ENCODE assay signal across 33 mouse cellular contexts in genomic region chr14:57686647-57687046, GRCm38 (mm10). TPM values are rescaled to one million over a fixed set of nuclear protein-coding genes. Genes with fewer than 3 reads are reported as not detected.
"Had no signal": no experiment of that assay in that cellular context is flagged by ENCODE, and none has a peak within 500 bp of the region (broad histone marks: within the 10 kb centered on the region; RNA-seq: fewer than 3 reads in every experiment).

No protein-coding gene starts in this region.

- H3K4me1 ChIP-seq: heart, embryonic 12.5 days; hindbrain, embryonic 10.5 days; hindbrain, embryonic 12.5 days; limb, embryonic 13.5 days; limb, embryonic 15.5 days had no signal

- ATAC-seq: hindbrain, embryonic 16.5 days; inflammation-experienced regulatory T-cells, adult 6 months; intestine, embryonic 16.5 days; liver, embryonic 12.5 days had no signal

- H3K9me3 ChIP-seq: heart, embryonic 12.5 days; hindbrain, embryonic 10.5 days; hindbrain, embryonic 12.5 days; limb, embryonic 13.5 days; limb, embryonic 15.5 days; liver, embryonic 12.5 days had no signal

- DNase-seq: gastrocnemius, adult 2 months; gastrocnemius, postnatal 10 days; gastrocnemius, postnatal 25 days; heart, adult 18-20 months; heart, postnatal 10 days; heart, postnatal 4 days; kidney, adult 18-20 months; kidney, adult 8-10 months; kidney, postnatal 10 days; kidney, postnatal 25 days; kidney, postnatal 4 days; layer of hippocampus, postnatal 36 days; left cerebral cortex, postnatal 4 days had no signal

- H3K4me2 ChIP-seq: heart, embryonic 12.5 days; hindbrain, embryonic 12.5 days; hindbrain, embryonic 14.5 days; limb, embryonic 13.5 days; limb, embryonic 15.5 days; liver, embryonic 12.5 days had no signal

- H3K4me3 ChIP-seq: gastrocnemius, adult 2 months; heart, embryonic 12.5 days; hindbrain, embryonic 10.5 days; hindbrain, embryonic 12.5 days; layer of hippocampus, adult 2 months; limb, embryonic 13.5 days; limb, embryonic 15.5 days; liver, embryonic 12.5 days had no signal

- H3K27ac ChIP-seq: gastrocnemius, adult 2 months; hindbrain, embryonic 10.5 days; hindbrain, embryonic 12.5 days; hindbrain, embryonic 14.5 days; layer of hippocampus, adult 2 months; limb, embryonic 13.5 days; limb, embryonic 15.5 days; liver, embryonic 12.5 days had no signal

- H3K9ac ChIP-seq: heart, embryonic 12.5 days; hindbrain, embryonic 12.5 days; hindbrain, embryonic 14.5 days; limb, embryonic 13.5 days; limb, embryonic 15.5 days; liver, embryonic 12.5 days had no signal

- H3K27me3 ChIP-seq: heart, embryonic 12.5 days; hindbrain, embryonic 12.5 days; limb, embryonic 13.5 days; limb, embryonic 15.5 days; liver, embryonic 12.5 days had no signal

RNA-seq across cellular contexts. Expression of gene Gm49361, which starts 59.3 kb away (rescaled TPM):
- total RNA-seq: gastrocnemius, adult 2 months; gastrocnemius, postnatal 10 days; granulocyte monocyte progenitor cell, adult 5-6 weeks; layer of hippocampus, postnatal 14 days; liver, adult 2 months had no signal
- polyA plus RNA-seq: frontal cortex, adult 2 months; heart, embryonic 12.5 days; heart, embryonic 14.5 days; heart, embryonic 16.5 days; hindbrain, embryonic 10.5 days; hindbrain, embryonic 12.5 days; hindbrain, embryonic 14.5 days; hindbrain, embryonic 16.5 days; inflammation-experienced regulatory T-cells, adult 6 months; intestine, embryonic 16.5 days; kidney, embryonic 14.5 days; kidney, embryonic 16.5 days; limb, embryonic 11.5 days; limb, embryonic 13.5 days; limb, embryonic 15.5 days; liver, adult 2 months; liver, embryonic 12.5 days had no signal
